Mouse (Mus musculus) myocyte (in vitro differentiated cells): ENCODE results near the gene Btbd10. TPM values are rescaled to one million over a fixed set of nuclear protein-coding genes. Genes with fewer than 3 reads are reported as not detected.

Experiments
- H3K27me3 ChIP-seq: one replicate; pipeline ENCODE4 v1.6.1; 2011; ENCODE audit not compliant: control insufficient read depth, insufficient read depth, insufficient read length
- H3K36me3 ChIP-seq: one replicate; pipeline ENCODE4 v1.6.1; 2011; ENCODE audit not compliant: control insufficient read depth, insufficient read depth
- H3K4me2 ChIP-seq: one replicate; pipeline ENCODE4 v1.6.1; 2011; ENCODE audit warnings: low read depth, control low read depth
- H3K4me3 ChIP-seq: one replicate; pipeline ENCODE4 v1.5.1; 2011; ENCODE audit warnings: mild to moderate bottlenecking, control low read depth, moderate library complexity
- H3K79me2 ChIP-seq: one replicate; pipeline ENCODE4 v1.6.1; 2011; ENCODE audit not compliant: control insufficient read depth, insufficient read depth
- H3ac ChIP-seq: one replicate; pipeline ENCODE4 v1.6.1; 2011; ENCODE audit not compliant: control insufficient read depth, insufficient read length
- CEBPB ChIP-seq: IDR thresholded peaks from 2 replicates; pipeline ENCODE4 v1.6.1; 2011; ENCODE audit warnings: mild to moderate bottlenecking, moderate library complexity; ENCODE audit not compliant: poor library complexity, insufficient read depth, severe bottlenecking
- E2F4 ChIP-seq: IDR thresholded peaks from one replicate; pipeline ENCODE4 v1.6.1; 2011; ENCODE audit warnings: mild to moderate bottlenecking, control low read depth, moderate library complexity; ENCODE audit not compliant: insufficient read depth
- MAX ChIP-seq: IDR thresholded peaks from one replicate; pipeline ENCODE4 v1.6.1; 2011; ENCODE audit warnings: low read depth, mild to moderate bottlenecking, control low read depth
- MYOD1 ChIP-seq, 3 experiments: IDR thresholded peaks; one replicate each; pipeline ENCODE4 v1.6.1; 2011; ENCODE audit warnings: control low read depth in 2 of 3, low read depth in 2 of 3, mild to moderate bottlenecking in 2 of 3, moderate library complexity in 1 of 3; ENCODE audit not compliant: insufficient read length in 2 of 3, control insufficient read depth in 1 of 3
- MYOG ChIP-seq, 3 experiments: IDR thresholded peaks; one replicate each; pipeline ENCODE4 v1.6.1; 2011; ENCODE audit warnings: control low read depth in 2 of 3, low read depth in 2 of 3, mild to moderate bottlenecking in 2 of 3; ENCODE audit not compliant: insufficient read length in 2 of 3, control insufficient read depth in 1 of 3, insufficient read depth in 1 of 3
- POLR2A ChIP-seq: IDR thresholded peaks from one replicate; pipeline ENCODE4 v1.6.1; 2011; ENCODE audit warnings: low read depth, mild to moderate bottlenecking, control low read depth, moderate library complexity; ENCODE audit not compliant: insufficient read length
- POLR2AphosphoS2 ChIP-seq: IDR thresholded peaks from one replicate; pipeline ENCODE4 v1.6.1; 2011; ENCODE audit warnings: low read depth, control low read depth; ENCODE audit not compliant: insufficient read length
- REST ChIP-seq: IDR thresholded peaks from one replicate; pipeline ENCODE4 v1.6.1; 2011; ENCODE audit warnings: mild to moderate bottlenecking, control low read depth, moderate library complexity; ENCODE audit not compliant: insufficient read depth, insufficient read length
- SRF ChIP-seq: IDR thresholded peaks from one replicate; pipeline ENCODE4 v1.6.1; 2011; ENCODE audit warnings: low read depth; ENCODE audit not compliant: control insufficient read depth, insufficient read length
- TCF12 ChIP-seq: IDR thresholded peaks from one replicate; pipeline ENCODE4 v1.6.1; 2011; ENCODE audit warnings: mild to moderate bottlenecking, control low read depth; ENCODE audit not compliant: poor library complexity, insufficient read depth, severe bottlenecking
- TCF3 ChIP-seq: IDR thresholded peaks from one replicate; pipeline ENCODE4 v1.6.1; 2011; ENCODE audit warnings: low read depth, control low read depth; ENCODE audit not compliant: insufficient read length
- USF1 ChIP-seq: IDR thresholded peaks from one replicate; pipeline ENCODE4 v1.6.1; 2011; ENCODE audit warnings: low read depth, mild to moderate bottlenecking, control low read depth, moderate library complexity
- polyA plus RNA-seq: library from polyadenylated mRNA; unstranded; fragments of >200 nt; fragmentation: generic; extraction: Trizol; gene quantifications from one replicate; pipeline ENCODE4 v1.2.1, GENCODE M21; 2012; ENCODE audit warnings: missing spikeins

The Btbd10 gene
- polyA plus RNA-seq, 1 experiment = 8.0 TPM

DNA sequence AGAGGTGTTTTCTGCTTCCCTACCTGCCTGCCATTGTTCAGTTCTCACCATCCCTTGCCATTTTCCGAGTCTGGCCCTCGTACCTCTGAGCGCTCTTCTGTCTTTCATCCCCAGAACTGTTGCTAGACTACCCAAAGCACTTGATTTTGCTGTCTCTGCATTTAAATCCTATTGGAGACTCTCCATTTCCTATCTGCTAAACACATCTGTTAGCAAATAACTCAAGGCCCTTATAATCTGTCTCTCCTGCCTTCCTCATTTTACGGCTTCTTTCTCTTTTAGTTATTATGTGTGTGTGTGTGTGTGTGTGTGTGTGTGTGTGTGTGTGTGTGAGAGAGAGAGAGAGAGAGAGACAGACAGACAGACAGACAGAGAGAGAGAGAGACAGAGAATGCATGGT lies 71.4 kb downstream of the Btbd10 start:
- Histone ChIP-seq H3K4me3 (no peak overlapping the region), H3ac (no peak overlapping the region), H3K27me3 (no peaks in the 10 kb centered on the region), H3K79me2 (no peaks in the 10 kb centered on the region), H3K4me2 (no peak overlapping the region), H3K36me3 (peaks cover 17% of the 10 kb centered on the region)
- TF ChIP-seq USF1 (no peak), CEBPB (no peak), E2F4 (no peak), MYOG (IDR thresholded peaks at IDR 0.05; ENCODE audit: control insufficient read depth in 1 of 3, insufficient read depth in 1 of 3, insufficient read length in 2 of 3, low read depth in 2 of 3) (no peak), TCF3 (no peak), TCF12 (no peak), MYOD1 (IDR thresholded peaks at IDR 0.05; ENCODE audit: control insufficient read depth in 1 of 3, insufficient read length in 2 of 3, low read depth in 2 of 3) (no peak), POLR2A (no peak), MAX (no peak), POLR2AphosphoS2 (no peak), SRF (no peak), REST (no peak)

DNA sequence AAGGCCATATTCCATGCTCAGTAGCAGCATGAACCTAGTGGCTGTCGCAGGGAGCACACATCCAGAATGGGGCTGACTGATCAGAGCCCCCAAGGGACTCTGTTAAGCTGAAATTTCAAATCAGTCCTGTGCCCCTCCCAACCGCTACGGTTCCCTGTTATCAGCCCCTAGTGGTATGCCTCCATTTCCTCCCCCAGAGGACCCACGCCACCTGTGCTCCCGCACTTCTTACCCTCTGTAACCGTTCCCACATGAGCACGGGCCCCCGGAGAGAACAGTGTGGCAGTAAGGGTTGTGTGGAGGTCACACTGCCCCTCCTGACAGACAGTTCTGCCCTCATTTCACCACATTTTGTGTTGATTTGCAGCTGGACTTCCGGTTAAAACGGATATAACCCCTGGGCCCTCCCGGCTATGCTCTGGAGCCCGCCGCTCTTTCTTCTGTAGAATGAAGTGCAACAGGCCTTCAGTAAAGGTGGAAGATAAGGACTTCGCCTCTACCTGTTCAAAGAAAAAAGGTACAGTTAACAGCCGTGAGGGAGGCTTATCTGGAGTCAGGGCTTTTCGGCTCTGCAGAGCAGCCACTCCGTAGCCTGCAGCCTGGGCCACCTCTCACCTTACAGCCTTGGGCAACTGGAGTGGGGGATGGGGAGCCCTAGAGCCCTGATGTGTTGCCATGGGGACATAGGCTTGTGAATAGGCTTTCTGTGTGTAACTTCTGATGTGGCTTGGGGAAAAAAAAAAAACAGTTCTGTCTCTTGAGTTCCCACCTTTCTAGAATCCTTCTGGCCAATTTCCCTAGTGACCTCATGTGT lies 73.9 kb downstream of the Btbd10 start:
- Histone ChIP-seq H3K27me3 (no peaks in the 10 kb centered on the region), H3K79me2 (no peaks in the 10 kb centered on the region), H3K36me3 (peaks cover 8% of the 10 kb centered on the region), H3K4me2 (no peak overlapping the region), H3K4me3 (no peak overlapping the region), H3ac (no peak overlapping the region)
- TF ChIP-seq REST (no peak), SRF (no peak), USF1 (no peak), CEBPB (no peak), MYOG (IDR thresholded peaks at IDR 0.05; ENCODE audit: control insufficient read depth in 1 of 3, insufficient read depth in 1 of 3, insufficient read length in 2 of 3, low read depth in 2 of 3) (no peak), E2F4 (no peak), MYOD1 (IDR thresholded peaks at IDR 0.05; ENCODE audit: control insufficient read depth in 1 of 3, insufficient read length in 2 of 3, low read depth in 2 of 3) (no peak), MAX (no peak), POLR2AphosphoS2 (no peak), TCF3 (no peak), POLR2A (no peak), TCF12 (no peak)

DNA sequence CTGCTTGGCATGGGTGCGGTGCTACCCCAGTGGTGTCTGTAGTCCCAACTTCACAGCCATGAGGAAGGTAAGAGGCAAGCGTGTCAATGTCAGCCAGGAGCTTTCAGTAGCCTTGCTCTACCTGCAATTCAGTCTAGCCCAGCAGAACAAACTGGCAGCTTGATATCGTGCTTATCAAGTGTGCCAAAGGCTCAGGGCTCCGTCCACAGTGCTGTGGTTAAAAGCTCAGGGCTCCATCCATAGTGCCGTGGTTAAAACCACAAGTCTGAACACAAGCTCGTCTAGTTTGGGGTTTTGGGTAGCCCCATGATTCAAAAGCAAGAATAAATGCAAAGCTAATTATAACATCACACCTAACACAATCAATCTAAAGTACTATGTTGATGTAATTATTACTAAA lies 74.6 kb downstream of the Btbd10 start:
- Histone ChIP-seq H3K4me2 (no peak overlapping the region), H3K27me3 (no peaks in the 10 kb centered on the region), H3K36me3 (peaks cover 13% of the 10 kb centered on the region), H3ac (no peak overlapping the region), H3K79me2 (no peaks in the 10 kb centered on the region), H3K4me3 (no peak overlapping the region)
- no peak for TF ChIP-seq CEBPB
- TF ChIP-seq POLR2A = no peak
- TF ChIP-seq TCF3 = no peak
- TF ChIP-seq MAX = no peak
- TF ChIP-seq SRF = no peak
- no peak for TF ChIP-seq USF1
- TF ChIP-seq TCF12 = no peak
- TF ChIP-seq MYOG (IDR thresholded peaks at IDR 0.05; ENCODE audit: control insufficient read depth in 1 of 3, insufficient read depth in 1 of 3, insufficient read length in 2 of 3, low read depth in 2 of 3) = no peak
- TF ChIP-seq REST = no peak
- TF ChIP-seq MYOD1 (IDR thresholded peaks at IDR 0.05; ENCODE audit: control insufficient read depth in 1 of 3, insufficient read length in 2 of 3, low read depth in 2 of 3) = no peak
- TF ChIP-seq POLR2AphosphoS2 = no peak

DNA sequence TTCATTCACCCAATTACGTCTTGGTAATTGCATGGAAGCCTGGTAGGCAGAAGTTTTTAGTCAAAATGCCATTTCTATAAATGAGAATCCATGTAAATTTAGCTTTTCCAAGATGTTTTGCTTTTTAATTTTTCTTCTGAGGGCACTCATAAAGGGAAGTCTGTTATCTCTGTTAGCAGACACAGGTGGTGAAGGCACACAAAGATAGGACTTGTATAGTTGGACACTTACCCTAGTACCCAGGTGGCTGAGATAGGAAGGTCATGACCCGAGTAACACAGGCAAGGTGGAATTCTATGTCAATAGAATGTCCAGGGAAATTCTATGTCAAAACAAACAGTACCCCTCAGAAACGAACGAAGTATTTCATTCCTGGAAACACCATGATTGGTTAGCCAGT lies 77.0 kb downstream of the Btbd10 start:
- Histone ChIP-seq H3ac (no peak overlapping the region), H3K4me3 (no peak overlapping the region), H3K27me3 (no peaks in the 10 kb centered on the region), H3K4me2 (no peak overlapping the region), H3K79me2 (no peaks in the 10 kb centered on the region), H3K36me3 (peaks cover 11% of the 10 kb centered on the region)
- TF ChIP-seq TCF3 (no peak), TCF12 (no peak), SRF (no peak), POLR2AphosphoS2 (no peak), MAX (no peak), REST (no peak), MYOG (IDR thresholded peaks at IDR 0.05; ENCODE audit: control insufficient read depth in 1 of 3, insufficient read depth in 1 of 3, insufficient read length in 2 of 3, low read depth in 2 of 3) (no peak), USF1 (no peak), POLR2A (no peak)
